Comparison of ENCODE assay signal across 7 mouse cellular contexts in genomic region chr2:92024274-92024672, GRCm38 (mm10). TPM values are rescaled to one million over a fixed set of nuclear protein-coding genes. Genes with fewer than 3 reads are reported as not detected.
DNase-seq lines count a peak whose midpoint lies in the region; ATAC-seq and TF ChIP-seq lines count a peak whose summit lies in the region.

Gene Creb3l1 (minus strand): TSS chr2:92024502.

- no peaks in the 10 kb centered on the region for H3K9me3 ChIP-seq in forebrain, embryonic 16.5 days (ENCODE audit: control insufficient read depth, low read length)
- no peaks in the 10 kb centered on the region for H3K9me3 ChIP-seq in hindbrain, embryonic 10.5 days

- peak within 1 kb of the TSS; percentile 53 for H3K4me3 ChIP-seq in bone marrow macrophage, adult 2 months (ENCODE audit: insufficient read depth, low read length)
- H3K4me3 ChIP-seq in forebrain, embryonic 16.5 days (replicated peaks; ENCODE audit: low read length): peak within 1 kb of the TSS; percentile 68
- H3K4me3 ChIP-seq in hindbrain, embryonic 10.5 days: peak within 1 kb of the TSS; percentile 72
- peak within 1 kb of the TSS; percentile 36; the same call in 1 of the 2 replicates for H3K4me3 ChIP-seq in spleen, adult 2 months (ENCODE audit: extremely low read depth, insufficient read depth, insufficient read length)

- no peaks in the 10 kb centered on the region for H3K36me3 ChIP-seq in forebrain, embryonic 16.5 days (ENCODE audit: control insufficient read depth, insufficient read depth)
- no peaks in the 10 kb centered on the region for H3K36me3 ChIP-seq in hindbrain, embryonic 10.5 days
- no peaks in the 10 kb centered on the region for H3K36me3 ChIP-seq in spleen, adult 2 months (ENCODE audit: control insufficient read depth, insufficient read depth, low read length)

- 0 out of 2 replicates have a peak, but pooled peaks cover 2% of the 10 kb centered on the region for H3K4me1 ChIP-seq in bone marrow macrophage, adult 2 months (ENCODE audit: control insufficient read depth, insufficient read depth, low read length)
- H3K4me1 ChIP-seq in forebrain, embryonic 16.5 days (replicated peaks; ENCODE audit: control insufficient read depth, insufficient read depth, low read length): peaks cover 9% of the 10 kb centered on the region
- peaks cover 31% of the 10 kb centered on the region for H3K4me1 ChIP-seq in hindbrain, embryonic 10.5 days (replicated peaks)
- no peaks in the 10 kb centered on the region for H3K4me1 ChIP-seq in spleen, adult 2 months (ENCODE audit: control insufficient read depth, insufficient read depth, insufficient read length)

- H3K27me3 ChIP-seq in forebrain, embryonic 16.5 days (replicated peaks; ENCODE audit: control insufficient read depth, insufficient read depth, low read length): peaks cover 2% of the 10 kb centered on the region; the same call in 1 of the 2 replicates
- peaks cover 64% of the 10 kb centered on the region for H3K27me3 ChIP-seq in hindbrain, embryonic 10.5 days (ENCODE audit: insufficient read depth, poor library complexity, severe bottlenecking)
- peaks cover 8% of the 10 kb centered on the region for H3K27me3 ChIP-seq in spleen, adult 2 months (ENCODE audit: control insufficient read depth, insufficient read depth, low read length)

- under 1% methylated on average over 21 of the region's 27 CpGs for WGBS in forebrain, embryonic 16.5 days
- under 1% methylated on average over 27 of the region's 27 CpGs for WGBS in hindbrain, embryonic 10.5 days
- 3% methylated on average over 20 of the region's 27 CpGs for WGBS in spleen, adult 2 months

- peak; percentile 55 for DNase-seq in MEL-GATA-1-ER (ENCODE audit: extremely low read depth, low read depth)
- peak; percentile 80 for DNase-seq in hindbrain, embryonic 10.5 days (ENCODE audit: low spot score)
- peak; percentile 70 to 75 for DNase-seq in layer of hippocampus, postnatal 10 days (ENCODE audit: low spot score in 2 of 2)
- peak; percentile 78 to 85 for DNase-seq in lung, postnatal 4 days
- DNase-seq in spleen, adult 2 months (ENCODE audit: low read depth in 1 of 2, low spot score in 2 of 2): peak in 1 of 2 experiments; percentile 18

- ATAC-seq in forebrain, embryonic 16.5 days: peak; percentile 80

- no peak within 1 kb of the TSS for H3K27ac ChIP-seq in bone marrow macrophage, adult 2 months (ENCODE audit: insufficient read depth, low read depth, low read length)
- H3K27ac ChIP-seq in forebrain, embryonic 16.5 days (ENCODE audit: low read length): no peak within 1 kb of the TSS
- peak within 1 kb of the TSS; percentile 76 for H3K27ac ChIP-seq in hindbrain, embryonic 10.5 days
- H3K27ac ChIP-seq in spleen, adult 2 months (ENCODE audit: insufficient read depth, low read length): no peak within 1 kb of the TSS

- H3K4me2 ChIP-seq in forebrain, embryonic 16.5 days (ENCODE audit: low read length): peak within 1 kb of the TSS; percentile 80

- TF ChIP-seq CTCF in bone marrow macrophage, adult 2 months (IDR thresholded peaks at IDR 0.05; ENCODE audit: low read depth, low read length): no peak
- TF ChIP-seq CTCF in spleen, adult 2 months (IDR thresholded peaks at IDR 0.05; ENCODE audit: extremely low read depth, insufficient read depth, insufficient read length, insufficient replicate concordance): no peak

- peak within 1 kb of the TSS; percentile 67 for H3K9ac ChIP-seq in forebrain, embryonic 16.5 days (replicated peaks; ENCODE audit: low read depth, low read length)

- TF ChIP-seq POLR2A in bone marrow macrophage, adult 2 months (IDR thresholded peaks at IDR 0.05; ENCODE audit: borderline replicate concordance, low read depth, low read length): no peak
- TF ChIP-seq POLR2A in spleen, adult 2 months (IDR thresholded peaks at IDR 0.05; ENCODE audit: low read depth, low read length): no peak

RNA-seq across cellular contexts. Expression of gene Creb3l1, which starts in this region (rescaled TPM):
- 3.7 and 5.1 TPM in 2 replicates for polyA plus RNA-seq in bone marrow macrophage, adult 2 months (2012; ENCODE audit: insufficient read depth, insufficient read length, missing spikeins)
- polyA plus RNA-seq in forebrain, embryonic 16.5 days (2015; fragmentation: Nextera tagmentation; extraction: Ambion mirVana): 1.3 and 1.9 TPM in 2 replicates
- 1.00 and 1.9 TPM in 2 replicates for polyA plus RNA-seq in hindbrain, embryonic 10.5 days (2016; fragmentation: Nextera tagmentation; extraction: Ambion mirVana)
- total RNA-seq in layer of hippocampus, postnatal 10 days (2021): 10 to 100 TPM; 10.4 to 11.6 TPM
- polyA plus RNA-seq in spleen, adult 2 months (2012; rRNA removed): 3.3 and 4.0 TPM in 2 replicates
